Mouse (Mus musculus) midbrain, embryonic 10.5 days (tissue): ENCODE data around the gene Ldlrad1. TPM values are rescaled to one million over a fixed set of nuclear protein-coding genes. Genes with fewer than 3 reads are reported as not detected.

Experiments used
- DNase-seq: peaks from one replicate; pipeline ENCODE4 v3.0.0-alpha.2; 2017; ENCODE audit warnings: low spot score
- H3K27ac ChIP-seq: fragments of 300-500 bp; sonication (generic); replicated peaks from 2 replicates; pipeline ENCODE4 v1.5.1; 2016; ENCODE audit warnings: mild to moderate bottlenecking
- H3K27me3 ChIP-seq: fragments of 300-500 bp; sonication (generic); 2 replicates; pipeline ENCODE4 v1.6.1; 2016; ENCODE audit warnings: low read depth, mild to moderate bottlenecking; ENCODE audit not compliant: poor library complexity, severe bottlenecking
- H3K36me3 ChIP-seq: fragments of 300-500 bp; sonication (generic); 2 replicates; pipeline ENCODE4 v1.6.1; 2016; ENCODE audit warnings: mild to moderate bottlenecking, moderate library complexity
- H3K4me1 ChIP-seq: fragments of 300-500 bp; sonication (generic); 2 replicates; pipeline ENCODE4 v1.6.1; 2016
- H3K4me3 ChIP-seq: fragments of 300-500 bp; sonication (generic); 2 replicates; pipeline ENCODE4 v1.5.1; 2016; ENCODE audit warnings: mild to moderate bottlenecking, moderate library complexity
- H3K9me3 ChIP-seq: fragments of 300-500 bp; sonication (generic); replicated peaks from 2 replicates; pipeline ENCODE4 v1.6.1; 2016; ENCODE audit warnings: mild to moderate bottlenecking
- WGBS: fragments of 180-500 bp; shearing (Covaris S2); methylation state at CpG from one replicate; pipeline ENCODE4 v1.1.7; 2016; 5-methylcytosine and 5-hydroxymethylcytosine counted together
- polyA plus RNA-seq: library from polyadenylated mRNA; unstranded; fragments of >200 nt; fragmentation: Nextera tagmentation; extraction: Ambion mirVana; gene quantifications from 2 replicates; pipeline ENCODE4 v1.2.1, GENCODE M21; 2016

Ldlrad1 gene
- polyA plus RNA-seq = not detected in 2 replicates

- Histone ChIP-seq H3K4me3 (no peak within 1 kb of the TSS), H3K36me3 (peaks cover 48% of the 10 kb centered on the region), H3K27ac (peak within 1 kb of the TSS; percentile 33; the same call in 1 of the 2 replicates), H3K27me3 (no peaks in the 10 kb centered on the region), H3K4me1 (peaks cover 16% of the 10 kb centered on the region), H3K9me3 (no peaks in the 10 kb centered on the region)
- 90% methylated on average over 3 of the region's 3 CpGs for WGBS
- no peak for DNase-seq
These were observed at the start of gene Ldlrad1 for GRCm38 (mm10) chr4:107208880-107209279. Gene Ldlrad1, plus strand, starts transcription at chr4:107209180.

- DNase-seq = no peak
- peaks cover 2% of the 10 kb centered on the region; the same call in 1 of the 2 replicates for H3K4me1 ChIP-seq
- H3K27me3 ChIP-seq = no peaks in the 10 kb centered on the region
- no peak overlapping the region for H3K4me3 ChIP-seq
- peaks cover 58% of the 10 kb centered on the region for H3K36me3 ChIP-seq
- H3K27ac ChIP-seq = 0 out of 2 replicates have a peak overlapping the region, but pooled peaks have one; percentile 24
- no peaks in the 10 kb centered on the region for H3K9me3 ChIP-seq
- WGBS = 89% methylated on average over 8 of the region's 8 CpGs
These were observed 48.8 kb upstream of the Ldlrad1 start for GRCm38 (mm10) chr4:107160181-107160580.

GRCm38 (mm10) chr4:107163341-107163740 is 45.6 kb upstream of the Ldlrad1 start:
- Histone ChIP-seq H3K27me3 (no peaks in the 10 kb centered on the region), H3K4me1 (peaks cover 2% of the 10 kb centered on the region; the same call in 1 of the 2 replicates), H3K27ac (0 out of 2 replicates have a peak overlapping the region, but pooled peaks have one; percentile 18), H3K9me3 (no peaks in the 10 kb centered on the region), H3K36me3 (peaks cover 47% of the 10 kb centered on the region), H3K4me3 (no peak overlapping the region)
- DNase-seq = no peak
- 94% methylated on average over 10 of the region's 10 CpGs for WGBS

DNA sequence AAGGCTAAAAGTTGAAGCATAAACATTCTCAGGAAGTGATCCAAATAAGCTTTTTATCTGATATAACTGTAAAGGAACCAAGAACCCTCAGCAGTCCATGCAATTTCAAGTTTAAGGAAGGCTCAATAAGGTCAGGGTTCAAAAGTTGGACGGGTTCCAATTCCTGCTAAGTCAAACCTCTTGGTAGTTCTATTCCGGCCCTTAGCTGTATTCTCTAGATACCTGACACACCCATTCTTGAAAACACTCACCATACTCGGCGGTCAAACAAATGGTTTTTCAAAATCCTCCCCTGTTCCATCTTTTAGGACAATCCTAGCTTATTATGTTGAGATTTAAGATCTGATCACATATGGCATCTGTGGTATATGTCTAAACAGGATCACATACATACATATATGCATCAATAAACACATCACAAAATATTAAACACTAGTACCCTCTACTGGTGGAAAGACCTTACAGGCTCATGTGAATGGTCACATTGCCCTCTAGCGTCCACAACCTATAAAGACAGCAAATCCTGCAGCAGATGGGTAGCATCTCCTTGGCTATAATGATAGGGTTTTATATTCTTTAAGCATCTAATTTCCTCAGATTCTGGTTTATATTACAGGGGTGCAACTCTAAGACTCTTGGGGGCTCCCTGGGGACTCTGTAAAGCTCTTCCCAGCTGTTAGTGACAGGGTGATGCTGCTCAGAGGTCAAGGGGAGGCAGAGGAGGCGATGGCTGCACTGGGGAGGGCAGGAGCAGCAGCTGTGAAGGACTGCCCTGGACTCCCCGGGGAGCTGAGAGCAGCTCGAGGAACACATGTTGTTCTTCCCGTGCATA is 45.0 kb upstream of the Ldlrad1 start:
- H3K4me3 ChIP-seq = no peak overlapping the region
- no peaks in the 10 kb centered on the region for H3K9me3 ChIP-seq
- 0 out of 2 replicates have a peak overlapping the region, but pooled peaks have one; percentile 23 for H3K27ac ChIP-seq
- peak; percentile 59 for DNase-seq
- peaks cover 44% of the 10 kb centered on the region for H3K36me3 ChIP-seq
- H3K4me1 ChIP-seq = peaks cover 2% of the 10 kb centered on the region; the same call in 1 of the 2 replicates
- 53% methylated on average over 9 of the region's 9 CpGs for WGBS
- H3K27me3 ChIP-seq = no peaks in the 10 kb centered on the region

DNA sequence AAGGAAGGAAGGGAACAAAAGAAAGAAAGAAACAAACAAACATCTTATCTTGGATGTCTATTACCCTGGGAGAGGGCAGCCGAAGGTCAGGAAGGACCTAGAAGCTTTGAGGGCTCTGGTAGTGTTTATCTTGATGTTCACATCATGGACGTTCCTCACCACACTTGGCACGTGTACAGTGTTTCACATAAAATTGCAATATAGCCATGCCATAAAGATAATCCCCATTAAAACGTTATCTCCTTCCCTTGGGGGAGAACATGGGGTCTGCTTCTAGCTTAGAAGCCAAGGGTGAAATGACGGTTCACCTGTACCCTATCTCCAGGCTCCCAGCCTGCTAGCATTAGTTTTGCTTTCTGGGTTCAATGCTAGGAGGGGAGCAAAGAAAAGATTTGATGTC is 42.3 kb upstream of the Ldlrad1 start:
- H3K27me3 ChIP-seq = no peaks in the 10 kb centered on the region
- H3K4me3 ChIP-seq = no peak overlapping the region
- peaks cover 46% of the 10 kb centered on the region for H3K36me3 ChIP-seq
- 88% methylated on average over 5 of the region's 5 CpGs for WGBS
- peaks cover 2% of the 10 kb centered on the region; the same call in 1 of the 2 replicates for H3K4me1 ChIP-seq
- no peak overlapping the region for H3K27ac ChIP-seq
- DNase-seq = no peak
- H3K9me3 ChIP-seq = no peaks in the 10 kb centered on the region

GRCm38 (mm10) chr4:107167798-107168197 is 41.2 kb upstream of the Ldlrad1 start:
- H3K27me3 ChIP-seq = no peaks in the 10 kb centered on the region
- H3K4me3 ChIP-seq = no peak overlapping the region
- 89% methylated on average over 5 of the region's 5 CpGs for WGBS
- H3K36me3 ChIP-seq = peaks cover 54% of the 10 kb centered on the region
- no peak overlapping the region for H3K27ac ChIP-seq
- H3K4me1 ChIP-seq = peaks cover 2% of the 10 kb centered on the region; the same call in 1 of the 2 replicates
- no peaks in the 10 kb centered on the region for H3K9me3 ChIP-seq
- DNase-seq = no peak

GRCm38 (mm10) chr4:107177506-107177905 is 31.5 kb upstream of the Ldlrad1 start:
- peak overlapping the region; percentile 97 for H3K27ac ChIP-seq

DNA sequence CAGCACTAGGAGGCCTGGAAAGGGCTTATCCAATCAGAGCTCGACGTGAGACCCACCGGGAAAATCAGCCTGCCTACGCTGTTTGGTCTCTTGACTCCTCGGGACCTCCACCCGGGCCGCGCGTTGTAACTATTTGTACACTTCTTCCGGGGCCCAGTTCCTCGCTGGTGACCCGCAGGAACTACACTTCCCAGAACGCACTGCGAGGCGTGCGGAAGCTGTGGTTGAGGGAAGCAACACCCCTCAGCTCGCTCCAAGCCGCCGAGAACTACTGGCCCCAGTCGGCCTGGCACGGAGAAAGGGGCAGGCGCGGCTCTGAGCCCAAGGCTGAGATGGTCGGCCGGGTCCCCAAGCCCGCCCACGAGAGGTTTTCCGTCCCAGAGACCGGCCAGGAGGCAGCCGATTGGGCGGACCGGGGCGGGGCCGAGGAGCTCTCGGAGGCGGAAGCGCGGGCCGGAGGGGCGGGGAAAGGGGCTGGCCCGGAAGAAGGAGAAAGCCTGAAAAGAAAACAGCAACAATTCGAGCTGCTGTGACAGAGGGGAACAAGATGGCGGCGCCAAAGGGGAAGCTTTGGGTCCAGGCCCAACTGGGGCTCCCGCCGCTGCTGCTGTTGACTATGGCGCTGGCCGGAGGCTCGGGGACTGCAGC is 30.7 kb upstream of the Ldlrad1 start, which contains the start of gene Tmem59:
Tmem59 (plus strand) TSS at position 218 of the 648 bp plus-strand sequence.
- Histone ChIP-seq H3K36me3 (peaks cover 32% of the 10 kb centered on the region), H3K27me3 (no peaks in the 10 kb centered on the region), H3K4me3 (peak within 1 kb of the TSS; percentile 96), H3K9me3 (no peaks in the 10 kb centered on the region), H3K27ac (peak within 1 kb of the TSS; percentile 97), H3K4me1 (peaks cover 31% of the 10 kb centered on the region)
- peak; percentile 96 for DNase-seq
- under 1% methylated on average over 49 of the region's 49 CpGs for WGBS

More at GRCm38 (mm10) chr4:107177506-107177905, 31.5 kb upstream of the Ldlrad1 start:
- WGBS = 56% methylated on average over 11 of the region's 11 CpGs
- peaks cover 31% of the 10 kb centered on the region for H3K4me1 ChIP-seq
- DNase-seq = no peak
- H3K27me3 ChIP-seq = no peaks in the 10 kb centered on the region
- H3K36me3 ChIP-seq = peaks cover 40% of the 10 kb centered on the region
- H3K9me3 ChIP-seq = no peaks in the 10 kb centered on the region
- H3K4me3 ChIP-seq = peak overlapping the region; percentile 96

GRCm38 (mm10) chr4:107178830-107179490 is 30.0 kb upstream of the Ldlrad1 start, which contains the start of gene Tceanc2:
Gene Tceanc2, minus strand, starts transcription at chr4:107179116.
- no peaks in the 10 kb centered on the region for H3K27me3 ChIP-seq
- no peak for DNase-seq
- peaks cover 26% of the 10 kb centered on the region for H3K36me3 ChIP-seq
- WGBS = under 1% methylated on average over 47 of the region's 47 CpGs
- peak within 1 kb of the TSS; percentile 97 for H3K27ac ChIP-seq
- no peaks in the 10 kb centered on the region for H3K9me3 ChIP-seq
- peak within 1 kb of the TSS; percentile 96 for H3K4me3 ChIP-seq
- peaks cover 31% of the 10 kb centered on the region for H3K4me1 ChIP-seq

DNA sequence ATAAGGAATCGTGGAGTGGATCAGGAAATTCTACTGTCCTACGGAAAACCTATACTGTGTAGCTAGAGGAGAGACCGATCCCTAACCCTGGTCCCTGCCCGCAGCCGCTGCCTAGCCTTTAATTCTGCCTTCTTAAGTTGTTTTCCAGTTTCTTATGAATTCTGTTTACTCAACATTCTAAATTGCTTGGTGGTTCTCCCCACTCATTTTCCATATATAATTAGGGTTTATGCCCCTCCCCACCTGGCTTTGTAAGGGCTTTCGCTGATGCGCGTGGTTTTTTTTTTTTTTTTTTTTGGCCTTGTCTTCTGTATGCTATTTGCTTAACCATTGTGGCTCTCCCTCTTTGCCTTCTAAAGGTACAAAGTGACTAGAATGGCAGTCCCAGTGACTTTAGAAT is 29.4 kb upstream of the Ldlrad1 start:
- Histone ChIP-seq H3K4me3 (peak overlapping the region; percentile 96), H3K9me3 (no peaks in the 10 kb centered on the region), H3K27ac (peak overlapping the region; percentile 97), H3K4me1 (peaks cover 31% of the 10 kb centered on the region), H3K27me3 (no peaks in the 10 kb centered on the region), H3K36me3 (peaks cover 21% of the 10 kb centered on the region)
- 11% methylated on average over 8 of the region's 8 CpGs for WGBS
- no peak for DNase-seq

- H3K4me1 ChIP-seq = peaks cover 31% of the 10 kb centered on the region
- no peaks in the 10 kb centered on the region for H3K9me3 ChIP-seq
- peak overlapping the region; percentile 96; the same call in 1 of the 2 replicates for H3K4me3 ChIP-seq
- no peak for DNase-seq
- no peaks in the 10 kb centered on the region for H3K27me3 ChIP-seq
- H3K27ac ChIP-seq = no peak overlapping the region
- H3K36me3 ChIP-seq = peaks cover 10% of the 10 kb centered on the region
These were observed 28.2 kb upstream of the Ldlrad1 start for GRCm38 (mm10) chr4:107180746-107181145.

DNA sequence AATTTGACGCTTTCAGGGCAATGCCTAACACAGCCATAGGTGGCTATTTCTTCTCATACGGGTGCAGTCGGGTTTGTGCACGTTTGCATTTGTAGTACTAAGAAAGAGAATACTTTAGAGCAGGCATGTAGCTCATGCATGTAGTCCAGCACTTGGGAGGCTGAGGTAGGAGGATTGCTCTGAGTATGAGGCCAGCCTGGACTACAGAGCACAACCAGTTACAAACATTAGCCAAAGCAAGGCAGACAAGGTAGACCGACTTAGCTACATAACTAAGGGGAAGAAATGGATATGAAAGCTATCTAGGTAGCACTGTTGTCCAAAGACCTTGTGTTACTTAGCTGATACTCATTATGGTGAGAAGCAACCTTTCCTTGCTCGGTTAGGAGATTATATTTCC is 27.1 kb upstream of the Ldlrad1 start:
- no peaks in the 10 kb centered on the region for H3K9me3 ChIP-seq
- H3K36me3 ChIP-seq = peaks cover 12% of the 10 kb centered on the region
- DNase-seq = no peak
- no peak overlapping the region for H3K4me3 ChIP-seq
- WGBS = 90% methylated on average over 6 of the region's 6 CpGs
- H3K27me3 ChIP-seq = no peaks in the 10 kb centered on the region
- H3K27ac ChIP-seq = no peak overlapping the region
- H3K4me1 ChIP-seq = peaks cover 30% of the 10 kb centered on the region
